In the genomic region with DNA sequence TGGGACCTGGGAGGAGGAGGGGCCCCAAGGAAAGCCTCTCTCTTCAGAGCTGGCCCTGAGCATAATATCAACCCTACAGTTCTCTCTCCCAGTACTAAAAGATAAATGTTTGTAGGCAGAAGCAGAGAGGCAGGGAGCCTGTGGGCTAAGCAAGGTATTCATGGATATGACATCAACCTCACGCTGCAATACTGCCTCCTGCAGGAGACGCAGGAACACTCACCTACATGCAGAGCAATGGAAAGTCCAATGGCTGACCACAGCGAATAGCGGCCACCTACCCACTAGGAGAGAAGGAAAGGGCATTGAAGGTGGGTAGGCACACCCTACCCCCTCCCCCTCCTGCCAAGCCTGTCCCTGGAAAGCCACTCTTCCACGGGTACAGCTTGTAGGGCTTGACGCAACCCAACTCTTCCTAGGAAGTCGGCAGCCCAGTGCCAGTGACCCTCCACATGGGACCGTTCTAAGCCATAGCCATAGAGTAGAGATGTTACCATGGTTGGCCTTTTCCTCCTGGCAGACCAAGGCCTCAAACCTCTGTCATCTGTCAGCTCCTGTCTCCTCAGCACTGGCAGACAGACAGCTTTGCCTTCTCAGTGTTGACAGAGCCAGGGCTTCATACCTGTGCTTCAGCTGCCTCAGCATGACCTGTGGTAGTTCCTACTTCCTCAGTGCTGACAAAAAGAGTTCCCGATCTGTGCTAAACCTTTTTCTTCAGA, we compare ENCODE assay signal across 15 mouse cellular contexts. TPM values are rescaled to one million over a fixed set of nuclear protein-coding genes. Genes with fewer than 3 reads are reported as not detected.
DNase-seq lines count a peak whose midpoint lies in the region; ATAC-seq and TF ChIP-seq lines count a peak whose summit lies in the region.
"Had no signal": no experiment of that assay in that cellular context is flagged by ENCODE, and none has a peak within 500 bp of the region (broad histone marks: within the 10 kb centered on the region; RNA-seq: fewer than 3 reads in every experiment).

No protein-coding gene starts in this region.

- no peak for ATAC-seq in intestine, postnatal 0 days
- no peak for ATAC-seq in intestine, embryonic 15.5 days
- ATAC-seq: forebrain, embryonic 16.5 days had no signal

- H3K9ac ChIP-seq in intestine, postnatal 0 days (ENCODE audit: low read depth, low read length), result no peak overlapping the region
- no peak overlapping the region for H3K9ac ChIP-seq in intestine, embryonic 15.5 days
- H3K9ac ChIP-seq: neural tube, embryonic 15.5 days had no signal

- no peak overlapping the region for H3K4me2 ChIP-seq in intestine, postnatal 0 days (replicated peaks; ENCODE audit: low read depth)
- H3K4me2 ChIP-seq in intestine, embryonic 15.5 days (replicated peaks), result no peak overlapping the region
- H3K4me2 ChIP-seq: neural tube, embryonic 15.5 days had no signal

- H3K27ac ChIP-seq in intestine, postnatal 0 days (ENCODE audit: low read depth, low read length), result no peak overlapping the region
- H3K27ac ChIP-seq in intestine, embryonic 15.5 days, result no peak overlapping the region
- no peak overlapping the region for H3K27ac ChIP-seq in cortical plate, adult 2 months (ENCODE audit: insufficient read depth, low read length)
- H3K27ac ChIP-seq: neural tube, embryonic 15.5 days had no signal

- peaks cover 91% of the 10 kb centered on the region for H3K36me3 ChIP-seq in intestine, postnatal 0 days (ENCODE audit: control insufficient read depth, insufficient read depth)
- H3K36me3 ChIP-seq in intestine, embryonic 15.5 days, result peaks cover 77% of the 10 kb centered on the region

- H3K4me3 ChIP-seq in intestine, postnatal 0 days (ENCODE audit: low read depth, low read length), result no peak overlapping the region
- H3K4me3 ChIP-seq in intestine, embryonic 15.5 days (replicated peaks), result no peak overlapping the region
- no peak overlapping the region for H3K4me3 ChIP-seq in cortical plate, adult 2 months (ENCODE audit: insufficient read depth, low read length)
- H3K4me3 ChIP-seq: neural tube, embryonic 15.5 days had no signal

- H3K9me3 ChIP-seq in intestine, postnatal 0 days (ENCODE audit: control insufficient read depth), result no peaks in the 10 kb centered on the region
- no peaks in the 10 kb centered on the region for H3K9me3 ChIP-seq in intestine, embryonic 15.5 days
- H3K9me3 ChIP-seq: neural tube, embryonic 15.5 days had no signal

- peak; percentile 51 for TF ChIP-seq CTCF in intestine, postnatal 0 days (IDR thresholded peaks at IDR 0.05; ENCODE audit: low read depth)
- TF ChIP-seq CTCF in cortical plate, adult 2 months (IDR thresholded peaks at IDR 0.05; ENCODE audit: extremely low read depth, insufficient read depth, low read length), result peak; percentile 22; the same call in 1 of the 2 replicates

- H3K4me1 ChIP-seq in intestine, postnatal 0 days (replicated peaks; ENCODE audit: control insufficient read depth, insufficient read depth, low read length), result no peaks in the 10 kb centered on the region
- H3K4me1 ChIP-seq in intestine, embryonic 15.5 days (replicated peaks), result no peaks in the 10 kb centered on the region
- no peaks in the 10 kb centered on the region for H3K4me1 ChIP-seq in cortical plate, adult 2 months (ENCODE audit: control insufficient read depth, insufficient read depth, low read length)
- H3K4me1 ChIP-seq: neural tube, embryonic 15.5 days had no signal

- DNase-seq in retina, postnatal 1 day, result peak; percentile 16
- no peak for DNase-seq in retina, embryonic 14.5 days (ENCODE audit: low spot score)
- no peak for DNase-seq in urinary bladder, postnatal 14 days (ENCODE audit: low spot score)
- no peak for DNase-seq in spleen, postnatal 14 days (ENCODE audit: low spot score in 2 of 2)
- DNase-seq: cerebellum, postnatal 25 days; heart, adult 11 months; kidney, adult 9 months; thymus, postnatal 14 days had no signal

- WGBS in intestine, postnatal 0 days, result 87% methylated on average over 9 of the region's 9 CpGs
- 91% methylated on average over 9 of the region's 9 CpGs for WGBS in intestine, embryonic 15.5 days

- TF ChIP-seq POLR2A in cortical plate, adult 2 months (IDR thresholded peaks at IDR 0.05; ENCODE audit: extremely low read depth, insufficient read depth, low read length), result no peak

- H3K27me3 ChIP-seq in intestine, postnatal 0 days (replicated peaks; ENCODE audit: control insufficient read depth, insufficient read depth, low read length), result no peaks in the 10 kb centered on the region
- H3K27me3 ChIP-seq in intestine, embryonic 15.5 days (replicated peaks), result no peaks in the 10 kb centered on the region
- H3K27me3 ChIP-seq: neural tube, embryonic 15.5 days had no signal

RNA-seq across cellular contexts. Expression of gene Pdcd2l, which starts 11.7 kb away (rescaled TPM):
- polyA plus RNA-seq in intestine, postnatal 0 days (2015; fragmentation: Nextera tagmentation; extraction: Ambion mirVana), result 26.3 and 26.7 TPM in 2 replicates
- 55.9 TPM in 2 replicates for polyA plus RNA-seq in intestine, embryonic 15.5 days (2015; fragmentation: Nextera tagmentation; extraction: Ambion mirVana)
- polyA plus RNA-seq in cortical plate, adult 2 months (2012; rRNA removed), result 28.3 and 30.5 TPM in 2 replicates

RNA-seq across cellular contexts. Expression of gene Gpi1, which starts 21.9 kb away (rescaled TPM):
- polyA plus RNA-seq in intestine, postnatal 0 days (2015; fragmentation: Nextera tagmentation; extraction: Ambion mirVana), result 179 and 180 TPM in 2 replicates
- 421 and 423 TPM in 2 replicates for polyA plus RNA-seq in intestine, embryonic 15.5 days (2015; fragmentation: Nextera tagmentation; extraction: Ambion mirVana)
- 708 and 714 TPM in 2 replicates for polyA plus RNA-seq in cortical plate, adult 2 months (2012; rRNA removed)

RNA-seq across cellular contexts. Expression of gene Uba2, which starts 38.8 kb away (rescaled TPM):
- polyA plus RNA-seq in intestine, postnatal 0 days (2015; fragmentation: Nextera tagmentation; extraction: Ambion mirVana), result 50.2 and 50.8 TPM in 2 replicates
- 156 and 168 TPM in 2 replicates for polyA plus RNA-seq in intestine, embryonic 15.5 days (2015; fragmentation: Nextera tagmentation; extraction: Ambion mirVana)
- 97.3 and 99.8 TPM in 2 replicates for polyA plus RNA-seq in cortical plate, adult 2 months (2012; rRNA removed)

RNA-seq across cellular contexts. Expression of gene Gm6096, which starts 42.7 kb away (rescaled TPM):
- not detected in 2 replicates for polyA plus RNA-seq in intestine, postnatal 0 days (2015; fragmentation: Nextera tagmentation; extraction: Ambion mirVana)
- not detected in 2 replicates for polyA plus RNA-seq in intestine, embryonic 15.5 days (2015; fragmentation: Nextera tagmentation; extraction: Ambion mirVana)
- not detected in 2 replicates for polyA plus RNA-seq in cortical plate, adult 2 months (2012; rRNA removed)
- polyA plus RNA-seq: embryonic facial prominence, embryonic 14.5 days; limb, embryonic 11.5 days; neural tube, embryonic 15.5 days had no signal
